ENCODE assay signal across 14 mouse cellular contexts in the genomic region with DNA sequence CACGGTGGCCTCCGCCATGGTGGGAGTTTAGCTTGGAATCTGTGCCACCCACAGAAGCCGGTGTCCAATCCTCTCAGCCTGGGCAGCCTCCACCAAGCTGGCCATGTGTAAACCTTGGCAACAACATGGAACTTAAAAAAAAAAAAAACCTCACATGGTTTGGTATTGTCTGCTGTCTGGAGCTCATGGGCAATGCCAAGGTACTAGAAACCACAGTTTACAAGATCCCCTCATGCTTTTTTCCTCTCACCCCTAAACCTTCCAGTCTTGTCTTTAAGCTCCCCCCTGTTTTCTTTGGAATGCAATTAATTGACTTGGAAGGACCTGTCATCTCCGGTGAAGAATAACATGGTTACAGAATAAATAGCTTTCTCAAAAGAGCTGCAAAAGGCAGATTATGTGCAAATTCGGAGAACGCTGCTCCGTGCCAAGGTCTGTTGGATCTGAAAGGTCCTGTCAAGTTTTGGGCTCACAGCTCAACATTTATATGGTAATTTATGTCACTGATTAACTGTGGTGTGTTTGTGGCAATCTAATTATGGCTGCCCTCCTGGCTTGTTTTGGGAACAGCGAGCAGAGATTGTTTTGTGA.
DNase-seq lines count a peak whose midpoint lies in the region; ATAC-seq lines count a peak whose summit lies in the region.
"Had no signal": no experiment of that assay in that cellular context is flagged by ENCODE, and none has a peak within 500 bp of the region (broad histone marks: within the 10 kb centered on the region; RNA-seq: fewer than 3 reads in every experiment).

No protein-coding gene starts in this region.

- H3K27me3 ChIP-seq in midbrain, embryonic 16.5 days (ENCODE audit: control insufficient read depth, insufficient read depth, low read depth, low read length), result no peaks in the 10 kb centered on the region
- no peaks in the 10 kb centered on the region for H3K27me3 ChIP-seq in midbrain, embryonic 13.5 days
- H3K27me3 ChIP-seq: heart, embryonic 12.5 days had no signal

- H3K9ac ChIP-seq in midbrain, embryonic 16.5 days (ENCODE audit: low read depth, low read length), result no peak overlapping the region
- no peak overlapping the region for H3K9ac ChIP-seq in midbrain, embryonic 13.5 days (replicated peaks)
- H3K9ac ChIP-seq: heart, embryonic 12.5 days had no signal

- no peaks in the 10 kb centered on the region for H3K36me3 ChIP-seq in midbrain, embryonic 16.5 days (ENCODE audit: control insufficient read depth, insufficient read depth, low read length)
- no peaks in the 10 kb centered on the region for H3K36me3 ChIP-seq in midbrain, embryonic 13.5 days
- H3K36me3 ChIP-seq: heart, embryonic 12.5 days had no signal

- no peak overlapping the region for H3K4me3 ChIP-seq in midbrain, embryonic 16.5 days (ENCODE audit: low read depth, low read length)
- H3K4me3 ChIP-seq in midbrain, embryonic 13.5 days (replicated peaks), result no peak overlapping the region
- H3K4me3 ChIP-seq: heart, embryonic 12.5 days had no signal

- no peaks in the 10 kb centered on the region for H3K4me1 ChIP-seq in midbrain, embryonic 16.5 days (ENCODE audit: control insufficient read depth, insufficient read depth, low read length)
- H3K4me1 ChIP-seq in midbrain, embryonic 13.5 days (replicated peaks), result peaks cover 9% of the 10 kb centered on the region; the same call in 1 of the 2 replicates
- H3K4me1 ChIP-seq: heart, embryonic 12.5 days; megakaryocyte, embryonic 14.5 days had no signal

- no peaks in the 10 kb centered on the region for H3K9me3 ChIP-seq in midbrain, embryonic 16.5 days (replicated peaks; ENCODE audit: control insufficient read depth, low read length, poor library complexity, severe bottlenecking)
- no peaks in the 10 kb centered on the region for H3K9me3 ChIP-seq in midbrain, embryonic 13.5 days

- 61% methylated on average over 8 of the region's 8 CpGs for WGBS in midbrain, embryonic 16.5 days
- 63% methylated on average over 8 of the region's 8 CpGs for WGBS in midbrain, embryonic 13.5 days

- ATAC-seq in midbrain, embryonic 16.5 days, result peak; percentile 68
- ATAC-seq in midbrain, embryonic 13.5 days, result no peak

- H3K4me2 ChIP-seq in midbrain, embryonic 16.5 days (ENCODE audit: low read length), result no peak overlapping the region
- H3K4me2 ChIP-seq in midbrain, embryonic 13.5 days (replicated peaks), result no peak overlapping the region
- H3K4me2 ChIP-seq: heart, embryonic 12.5 days had no signal

- H3K27ac ChIP-seq in midbrain, embryonic 16.5 days (ENCODE audit: low read length), result no peak overlapping the region
- H3K27ac ChIP-seq in midbrain, embryonic 13.5 days, result no peak overlapping the region

- DNase-seq in cerebellum, postnatal 10 days, result peak; percentile 75 to 76
- DNase-seq in cerebellum, adult 11-12 months, result no peak
- DNase-seq in kidney, adult 11 months, result peak; percentile 74
- no peak for DNase-seq in kidney, adult 18-20 months
- DNase-seq in spleen, adult 12 weeks (ENCODE audit: low spot score), result no peak
- no peak for DNase-seq in adrenal gland, postnatal 25 days
- DNase-seq: adrenal gland, postnatal 10 days; cerebellum, adult 18-20 months; embryo, embryonic 11 days; gastrocnemius, postnatal 36 days had no signal

Comparison
In these comparisons a context has a peak if more than half of its experiments do, and no peak if none do; other contexts are left out.
1. DNase-seq: peak in cerebellum, postnatal 10 days (2 of 2) and kidney, adult 11 months (single experiment); none in cerebellum, adult 11-12 months (single experiment), kidney, adult 18-20 months (single experiment), spleen, adult 12 weeks (single experiment) and adrenal gland, postnatal 25 days (single experiment).